Mouse (Mus musculus) MEL (cell line): Measurements from ENCODE around the gene Pcdh8. TPM values are rescaled to one million over a fixed set of nuclear protein-coding genes. Genes with fewer than 3 reads are reported as not detected.
A peak's percentile ranks its signal among the peaks of the same experiment; 100 is the strongest.

Experiments
- DNase-seq: peaks from one replicate; pipeline ENCODE4 v3.0.0; 2011; ENCODE audit warnings: low read depth, low spot score
- H3K27ac ChIP-seq: 2 replicates; pipeline ENCODE4 v1.5.1; 2012; ENCODE audit warnings: low read depth, mild to moderate bottlenecking, control low read depth, low read length, moderate library complexity; ENCODE audit not compliant: control insufficient read depth
- H3K27me3 ChIP-seq, 2 experiments: fragments of 150-350 bp in 1 of 2; sonication (generic) in 1 of 2; 2 replicates each; pipeline ENCODE4 v1.6.1; 2012; ENCODE audit warnings: low read length in 2 of 2, mild to moderate bottlenecking in 2 of 2, improper control_type of control experiment in 1 of 2, moderate library complexity in 1 of 2; ENCODE audit not compliant: insufficient read depth in 2 of 2, control insufficient read depth in 1 of 2
- H3K36me3 ChIP-seq, 2 experiments: 2 replicates each; pipeline ENCODE4 v1.6.1; 2012 to 2014; ENCODE audit warnings: low read length in 2 of 2, improper control_type of control experiment in 1 of 2, inconsistent platforms in 1 of 2, mild to moderate bottlenecking in 1 of 2; ENCODE audit not compliant: insufficient read depth in 2 of 2, control insufficient read depth in 1 of 2
- H3K4me1 ChIP-seq, 2 experiments: fragments of 150-350 bp in 1 of 2; sonication (generic) in 1 of 2; 2 replicates each; pipeline ENCODE4 v1.6.1; 2012; ENCODE audit warnings: low read length in 2 of 2, improper control_type of control experiment in 1 of 2, mild to moderate bottlenecking in 1 of 2; ENCODE audit not compliant: insufficient read depth in 2 of 2, control insufficient read depth in 1 of 2
- H3K4me3 ChIP-seq, 2 experiments: fragments of 150-350 bp in 1 of 2; sonication (generic) in 1 of 2; 2 replicates each; pipeline ENCODE4 v1.5.1; 2012; ENCODE audit warnings: low read depth in 2 of 2, low read length in 2 of 2, mild to moderate bottlenecking in 2 of 2, moderate library complexity in 2 of 2, control low read depth in 1 of 2, improper control_type of control experiment in 1 of 2; ENCODE audit not compliant: control insufficient read depth in 1 of 2, insufficient read depth in 1 of 2
- H3K79me2 ChIP-seq: 2 replicates; pipeline ENCODE4 v1.6.1; 2012; ENCODE audit warnings: mild to moderate bottlenecking, low read length, moderate library complexity; ENCODE audit not compliant: control insufficient read depth, poor library complexity, insufficient read depth
- H3K9ac ChIP-seq: 2 replicates; pipeline ENCODE4 v1.6.1; 2012; ENCODE audit warnings: low read depth, mild to moderate bottlenecking, control low read depth, low read length, moderate library complexity; ENCODE audit not compliant: control insufficient read depth, poor library complexity, severe bottlenecking
- H3K9me3 ChIP-seq: fragments of 150-350 bp; sonication (generic); replicated peaks from 2 replicates; pipeline ENCODE4 v1.6.1; 2012; ENCODE audit warnings: mild to moderate bottlenecking, low read length, improper control_type of control experiment, moderate library complexity; ENCODE audit not compliant: insufficient read depth
- BHLHE40 ChIP-seq: IDR thresholded peaks from 2 replicates; pipeline ENCODE4 v1.6.1; 2012; ENCODE audit warnings: low read depth, mild to moderate bottlenecking, inconsistent platforms, low read length, improper control_type of control experiment, borderline replicate concordance
- CTCF ChIP-seq, 3 experiments: IDR thresholded peaks in 2 of 3; conservative IDR thresholded peaks in 1 of 3; 2 replicates each; pipeline ENCODE4 v1.5.1; 2011 to 2012; ENCODE audit warnings: low read length in 3 of 3, low read depth in 2 of 3, mild to moderate bottlenecking in 2 of 3, improper control_type of control experiment in 1 of 3, inconsistent platforms in 1 of 3, mixed read lengths in 1 of 3, moderate library complexity in 1 of 3; ENCODE audit not compliant: control insufficient read depth in 1 of 3, insufficient read depth in 1 of 3, poor library complexity in 1 of 3, severe bottlenecking in 1 of 3
- E2F4 ChIP-seq: IDR thresholded peaks from 2 replicates; pipeline ENCODE4 v1.6.1; 2011; ENCODE audit warnings: low read depth, low read length, improper control_type of control experiment, borderline replicate concordance
- ELF1 ChIP-seq: IDR thresholded peaks from 2 replicates; pipeline ENCODE4 v1.6.1; 2014; ENCODE audit warnings: low read depth, mild to moderate bottlenecking, inconsistent platforms, low read length, improper control_type of control experiment, moderate library complexity
- ETS1 ChIP-seq: IDR thresholded peaks from 2 replicates; pipeline ENCODE4 v1.6.1; 2012; ENCODE audit warnings: low read depth, mild to moderate bottlenecking, inconsistent platforms, low read length, improper control_type of control experiment, moderate library complexity
- GABPA ChIP-seq: IDR thresholded peaks from 2 replicates; pipeline ENCODE4 v1.6.1; 2012; ENCODE audit warnings: low read depth, mild to moderate bottlenecking, inconsistent platforms, low read length, improper control_type of control experiment, moderate library complexity
- GATA1 ChIP-seq: IDR thresholded peaks from 2 replicates; pipeline ENCODE4 v1.6.1; 2011; ENCODE audit warnings: low read depth, low read length, improper control_type of control experiment
- HCFC1 ChIP-seq: IDR thresholded peaks from 2 replicates; pipeline ENCODE4 v1.6.1; 2012; ENCODE audit warnings: low read depth, mild to moderate bottlenecking, inconsistent platforms, low read length, improper control_type of control experiment, moderate library complexity
- JUND ChIP-seq: IDR thresholded peaks from 2 replicates; pipeline ENCODE4 v1.6.1; 2011; ENCODE audit warnings: low read depth, mild to moderate bottlenecking, improper control_type of control experiment, low read length
- KAT2A ChIP-seq: conservative IDR thresholded peaks from 2 replicates; pipeline ENCODE4 v1.6.1; 2012; ENCODE audit warnings: low read depth, low read length, improper control_type of control experiment, inconsistent platforms
- MAZ ChIP-seq: IDR thresholded peaks from 2 replicates; pipeline ENCODE4 v1.6.1; 2012; ENCODE audit warnings: low read depth, mild to moderate bottlenecking, inconsistent platforms, low read length, improper control_type of control experiment
- MEF2A ChIP-seq: IDR thresholded peaks from 2 replicates; pipeline ENCODE4 v1.6.1; 2014; ENCODE audit warnings: low read depth, mild to moderate bottlenecking, inconsistent platforms, low read length, improper control_type of control experiment; ENCODE audit not compliant: poor library complexity, insufficient replicate concordance, severe bottlenecking; ENCODE audit errors: extremely low read depth
- MXI1 ChIP-seq: IDR thresholded peaks from 2 replicates; pipeline ENCODE4 v1.6.1; 2011; ENCODE audit warnings: mild to moderate bottlenecking, low read depth, low read length, improper control_type of control experiment
- MYC ChIP-seq: IDR thresholded peaks from 2 replicates; pipeline ENCODE4 v1.6.1; 2011; ENCODE audit warnings: low read depth, mild to moderate bottlenecking, low read length, improper control_type of control experiment, moderate library complexity
- NELFE ChIP-seq: IDR thresholded peaks from 2 replicates; pipeline ENCODE4 v1.6.1; 2011; ENCODE audit warnings: low read depth, low read length, improper control_type of control experiment
- NRF1 ChIP-seq: IDR thresholded peaks from 2 replicates; pipeline ENCODE4 v1.6.1; 2014; ENCODE audit warnings: low read depth, mild to moderate bottlenecking, inconsistent platforms, low read length, improper control_type of control experiment, moderate library complexity; ENCODE audit not compliant: poor library complexity, insufficient read depth, severe bottlenecking
- POLR2AphosphoS5 ChIP-seq: IDR thresholded peaks from 2 replicates; pipeline ENCODE4 v1.6.1; 2012; ENCODE audit warnings: low read depth, borderline replicate concordance, mild to moderate bottlenecking, inconsistent platforms, low read length, moderate library complexity, mixed read lengths
- SIN3A ChIP-seq: IDR thresholded peaks from 2 replicates; pipeline ENCODE4 v1.6.1; 2012; ENCODE audit warnings: low read length, improper control_type of control experiment, inconsistent platforms
- SMC3 ChIP-seq: IDR thresholded peaks from 2 replicates; pipeline ENCODE4 v1.6.1; 2011; ENCODE audit warnings: low read depth, low read length, improper control_type of control experiment
- TAL1 ChIP-seq: IDR thresholded peaks from 2 replicates; pipeline ENCODE4 v1.6.1; 2012; ENCODE audit warnings: mild to moderate bottlenecking, inconsistent platforms, low read length, moderate library complexity, mixed read lengths
- TBP ChIP-seq: IDR thresholded peaks from 2 replicates; pipeline ENCODE4 v1.8.0; 2011; ENCODE audit warnings: low read depth, low read length, improper control_type of control experiment
- UBTF ChIP-seq: IDR thresholded peaks from 2 replicates; pipeline ENCODE4 v1.6.1; 2012; ENCODE audit warnings: low read depth, mild to moderate bottlenecking, inconsistent platforms, low read length, improper control_type of control experiment, moderate library complexity, borderline replicate concordance; ENCODE audit not compliant: insufficient read depth
- USF1 ChIP-seq: IDR thresholded peaks from 2 replicates; pipeline ENCODE4 v1.6.1; 2014; ENCODE audit warnings: low read depth, mild to moderate bottlenecking, inconsistent platforms, low read length, improper control_type of control experiment, moderate library complexity
- ZC3H11A ChIP-seq: IDR thresholded peaks from 2 replicates; pipeline ENCODE4 v1.6.1; 2012; ENCODE audit warnings: low read depth, mild to moderate bottlenecking, inconsistent platforms, low read length, improper control_type of control experiment
- ZNF384 ChIP-seq: IDR thresholded peaks from 2 replicates; pipeline ENCODE4 v1.6.1; 2012; ENCODE audit warnings: low read depth, mild to moderate bottlenecking, inconsistent platforms, low read length, improper control_type of control experiment
- polyA plus RNA-seq, 2 experiments: library from polyadenylated mRNA; stranded (reverse) in 1 of 2; unstranded in 1 of 2; fragments of >175 nt in 1 of 2; fragments of >200 nt in 1 of 2; gene quantifications; 2 replicates each; pipeline versions ENCODE4 v1.2.1 to v1.2.4; 2012; ENCODE audit warnings: low replicate concordance in 2 of 2, low read depth in 1 of 2; ENCODE audit not compliant: insufficient read length in 2 of 2, insufficient read depth in 1 of 2, missing spikeins in 1 of 2
- total RNA-seq: library from RNA; depleted of rRNA; stranded (reverse); fragments of 300-350 nt; gene quantifications from 2 replicates; pipeline ENCODE4 v1.2.3, GENCODE M21; 2012

Pcdh8 gene
- total and polyA plus RNA-seq, 3 experiments = not detected

DNA sequence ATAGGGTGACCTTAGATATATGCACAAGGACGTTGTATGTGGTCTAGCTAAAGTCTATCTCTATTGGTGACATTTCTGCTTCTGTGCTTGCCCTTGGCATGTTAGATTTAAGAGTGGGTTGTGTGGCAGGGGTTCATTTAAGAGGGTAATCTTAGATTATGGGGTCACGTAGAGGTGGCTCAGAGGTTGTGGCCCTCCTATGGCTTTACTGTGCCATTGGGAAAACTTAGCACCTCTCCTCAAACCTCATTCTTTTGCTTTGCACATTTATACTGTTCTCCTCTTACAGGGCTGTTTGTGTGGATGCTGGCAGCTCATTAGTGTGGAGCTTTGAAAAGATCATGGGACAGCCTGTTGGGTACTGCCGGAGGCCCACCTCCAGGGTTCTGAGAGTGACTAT, 30.6 kb downstream of the Pcdh8 start:
- no peaks in the 10 kb centered on the region for H3K36me3 ChIP-seq
- no peak overlapping the region for H3K27ac ChIP-seq
- no peaks in the 10 kb centered on the region for H3K79me2 ChIP-seq
- H3K9ac ChIP-seq = no peak overlapping the region
- TF ChIP-seq SMC3 (no peak), ELF1 (no peak), BHLHE40 (no peak), JUND (no peak), NELFE (no peak), UBTF (no peak), E2F4 (no peak), CTCF (IDR thresholded peaks at IDR 0.05 in 2 of 3, conservative IDR thresholded peaks at IDR 0.05 in 1 of 3; ENCODE audit: control insufficient read depth in 1 of 3, insufficient read depth in 1 of 3, low read depth in 2 of 3, low read length in 3 of 3, poor library complexity in 1 of 3, severe bottlenecking in 1 of 3) (no peak)
- TF ChIP-seq, all 39 proteins: peak for 0
- Histone ChIP-seq H3K9me3 (no peaks in the 10 kb centered on the region), H3K27me3 (no peaks in the 10 kb centered on the region), H3K4me3 (no peak overlapping the region), H3K4me1 (no peaks in the 10 kb centered on the region)
- no peak for DNase-seq

GRCm38 (mm10) chr14:79738441-79738840, 32.7 kb downstream of the Pcdh8 start:
- no peaks in the 10 kb centered on the region for H3K4me1 ChIP-seq
- H3K9me3 ChIP-seq = no peaks in the 10 kb centered on the region
- H3K4me3 ChIP-seq = no peak overlapping the region
- H3K27ac ChIP-seq = no peak overlapping the region
- no peaks in the 10 kb centered on the region; a peak in 1 of 4 replicates for H3K27me3 ChIP-seq
- TF ChIP-seq HCFC1 (no peak), TBP (no peak), MXI1 (no peak), MAZ (no peak), TAL1 (no peak)
- DNase-seq = no peak
- H3K79me2 ChIP-seq = no peaks in the 10 kb centered on the region
- H3K9ac ChIP-seq = no peak overlapping the region
- H3K36me3 ChIP-seq = no peaks in the 10 kb centered on the region

DNA sequence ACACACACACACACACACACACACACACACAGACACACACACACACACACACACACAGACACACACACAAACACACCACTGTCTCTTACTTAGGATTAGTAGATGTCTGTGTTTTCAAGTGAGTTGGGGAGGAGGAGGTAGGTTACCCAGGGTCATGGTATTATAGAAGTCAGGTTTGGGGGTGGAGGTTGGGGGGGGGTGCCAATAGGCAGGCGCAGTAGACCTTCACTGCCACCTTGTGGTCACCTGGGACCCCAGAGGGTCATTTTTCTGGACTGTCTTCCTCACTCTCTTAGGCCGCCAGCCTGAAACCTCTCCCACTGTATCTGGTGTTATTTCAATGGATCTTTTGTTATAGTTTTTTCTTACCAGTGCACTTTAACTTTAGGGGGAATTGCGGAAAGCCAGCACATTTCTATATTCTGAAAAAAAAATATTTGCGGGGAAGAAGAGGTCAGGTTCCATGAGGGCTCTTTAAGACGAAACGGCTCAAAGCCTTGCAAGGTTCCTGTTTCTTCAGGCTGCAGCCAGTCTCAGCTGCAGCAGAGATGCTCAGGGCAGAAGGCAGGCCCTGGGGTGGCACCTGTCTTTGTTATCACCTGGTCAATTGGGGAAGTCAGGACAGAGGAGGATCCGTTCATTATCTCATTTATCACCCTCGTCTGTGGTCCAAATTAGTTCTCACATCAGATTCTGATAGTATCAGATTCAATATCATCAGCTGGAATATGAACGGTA, 33.3 kb downstream of the Pcdh8 start:
- Histone ChIP-seq H3K9me3 (no peaks in the 10 kb centered on the region), H3K9ac (no peak overlapping the region)
- TF ChIP-seq NRF1 (no peak), ZNF384 (no peak), USF1 (no peak), ETS1 (no peak), KAT2A (no peak), GABPA (no peak), POLR2AphosphoS5 (no peak), NELFE (no peak), MEF2A (no peak), BHLHE40 (no peak), GATA1 (no peak), UBTF (no peak), SIN3A (no peak), ZC3H11A (0 out of 2 replicates have a peak, but pooled peaks have one; percentile 22), ELF1 (no peak), MYC (no peak)

More for the DNA sequence above, 33.3 kb downstream of the Pcdh8 start:
- Histone ChIP-seq H3K27me3 (no peaks in the 10 kb centered on the region; a peak in 1 of 4 replicates), H3K36me3 (no peaks in the 10 kb centered on the region), H3K4me1 (no peaks in the 10 kb centered on the region), H3K4me3 (no peak overlapping the region), H3K79me2 (no peaks in the 10 kb centered on the region), H3K27ac (no peak overlapping the region)
- no peak for DNase-seq
